Mouse (Mus musculus) embryo, embryonic 11 days (tissue): ENCODE results near the gene Stoml3.

ENCODE experiments used
- DNase-seq: peaks from one replicate; pipeline ENCODE4 v3.0.0-alpha.2; 2015

Stoml3 gene

GRCm38 (mm10) chr3:53483414-53484059, 4.9 kb upstream of the Stoml3 start:
- no peak for DNase-seq

- DNase-seq: no peak
Measured at GRCm38 (mm10) chr3:53486561-53486960, 1.9 kb upstream of the Stoml3 start.

GRCm38 (mm10) chr3:53486996-53487576, 1.4 kb upstream of the Stoml3 start:
- DNase-seq: no peak

GRCm38 (mm10) chr3:53498351-53498905, 10.0 kb downstream of the Stoml3 start:
- DNase-seq: no peak

- DNase-seq: peak; percentile 18
Measured at GRCm38 (mm10) chr3:53502428-53502827, 14.0 kb downstream of the Stoml3 start.

- DNase-seq: no peak
Measured at GRCm38 (mm10) chr3:53513096-53513495, 24.6 kb downstream of the Stoml3 start.

- no peak for DNase-seq
Measured at GRCm38 (mm10) chr3:53514221-53515065, 26.0 kb downstream of the Stoml3 start.

- DNase-seq: no peak
Measured at GRCm38 (mm10) chr3:53522794-53523193, 34.3 kb downstream of the Stoml3 start.

- DNase-seq: peak; percentile 91
Measured at GRCm38 (mm10) chr3:53525737-53526136, 37.3 kb downstream of the Stoml3 start.

GRCm38 (mm10) chr3:53530305-53530704, 41.9 kb downstream of the Stoml3 start:
- DNase-seq: no peak

GRCm38 (mm10) chr3:53532091-53532490, 43.6 kb downstream of the Stoml3 start:
- DNase-seq: no peak

GRCm38 (mm10) chr3:53552691-53553090, 64.2 kb downstream of the Stoml3 start:
- DNase-seq: no peak

GRCm38 (mm10) chr3:53555031-53555952, 66.8 kb downstream of the Stoml3 start:
- no peak for DNase-seq

- DNase-seq: no peak
Measured at GRCm38 (mm10) chr3:53557388-53558214, 69.1 kb downstream of the Stoml3 start.
